Mouse (Mus musculus): Measurements from ENCODE around the gene Iqsec1.

GRCm38 (mm10) chr6:90818956-90819355 is 169.5 kb downstream of the Iqsec1 start:
- peak; percentile 77 for TF ChIP-seq CTCF (conservative IDR thresholded peaks at IDR 0.05; ENCODE audit: low read length)
- no peak for TF ChIP-seq NANOG (IDR thresholded peaks at IDR 0.05; ENCODE audit: borderline replicate concordance, low read length)
- TF ChIP-seq POU5F1 (IDR thresholded peaks at IDR 0.05; ENCODE audit: borderline replicate concordance, low read length): no peak
